Mouse (Mus musculus) intestine, embryonic 16.5 days (tissue): Measurements from ENCODE around the gene Ntm. TPM values are rescaled to one million over a fixed set of nuclear protein-coding genes. Genes with fewer than 3 reads are reported as not detected.

Experiments
- ATAC-seq: fragments of 200-750 bp; cut with Nextera tagmentation; 2 replicates; pipeline ENCODE4 v1.8.0; 2017; ENCODE audit warnings: moderate TSS enrichment, moderate library complexity
- H3K27ac ChIP-seq: fragments of 300-500 bp; sonication (generic); 2 replicates; pipeline ENCODE4 v1.5.1; 2014; ENCODE audit warnings: mild to moderate bottlenecking, low read length
- H3K27me3 ChIP-seq: fragments of 300-500 bp; sonication (generic); replicated peaks from 2 replicates; pipeline ENCODE4 v1.6.1; 2014; ENCODE audit warnings: low read length, control low read depth, mixed read lengths; ENCODE audit not compliant: control insufficient read depth, insufficient read depth
- H3K36me3 ChIP-seq: fragments of 300-500 bp; sonication (generic); 2 replicates; pipeline ENCODE4 v1.6.1; 2014; ENCODE audit warnings: low read length, control low read depth; ENCODE audit not compliant: control insufficient read depth, insufficient read depth
- H3K4me1 ChIP-seq: fragments of 300-500 bp; sonication (generic); 2 replicates; pipeline ENCODE4 v1.6.1; 2014; ENCODE audit warnings: low read length, control low read depth, mixed read lengths; ENCODE audit not compliant: control insufficient read depth, insufficient read depth
- H3K4me2 ChIP-seq: fragments of 300-500 bp; sonication (generic); 2 replicates; pipeline ENCODE4 v1.6.1; 2014; ENCODE audit warnings: low read depth, low read length, control low read depth
- H3K4me3 ChIP-seq: fragments of 300-500 bp; sonication (generic); 2 replicates; pipeline ENCODE4 v1.5.1; 2014; ENCODE audit warnings: mild to moderate bottlenecking, low read length
- H3K9ac ChIP-seq: fragments of 300-500 bp; sonication (generic); 2 replicates; pipeline ENCODE4 v1.6.1; 2014; ENCODE audit warnings: low read depth, low read length
- H3K9me3 ChIP-seq: fragments of 300-500 bp; sonication (generic); 2 replicates; pipeline ENCODE4 v1.6.1; 2016; ENCODE audit warnings: low read length, control low read depth; ENCODE audit not compliant: control insufficient read depth
- WGBS: fragments of 180-500 bp; shearing (Covaris S2); extraction: QIAGEN DNeasy Blood & Tissue Kit; methylation state at CpG from one replicate; pipeline ENCODE4 v1.1.7; 2014; 5-methylcytosine and 5-hydroxymethylcytosine counted together
- polyA plus RNA-seq: library from polyadenylated mRNA; unstranded; fragments of >200 nt; fragmentation: Nextera tagmentation; extraction: Ambion mirVana; gene quantifications from 2 replicates; pipeline ENCODE4 v1.2.1, GENCODE M21; 2015

Gene Ntm
- 4.6 and 5.5 TPM in 2 replicates for polyA plus RNA-seq

- H3K27ac ChIP-seq, result no peak within 1 kb of the TSS
- no peaks in the 10 kb centered on the region for H3K36me3 ChIP-seq
- H3K4me1 ChIP-seq, result no peaks in the 10 kb centered on the region
- peaks cover 14% of the 10 kb centered on the region for H3K27me3 ChIP-seq
- WGBS, result 19% methylated on average over 8 of the region's 8 CpGs
- H3K9me3 ChIP-seq, result no peaks in the 10 kb centered on the region
- peak within 1 kb of the TSS; percentile 43 for H3K4me3 ChIP-seq
- ATAC-seq, result 0 out of 2 replicates have a peak, but pooled peaks have one; percentile 40
- peak within 1 kb of the TSS; percentile 73 for H3K4me2 ChIP-seq
- peak within 1 kb of the TSS; percentile 24; the same call in 1 of the 2 replicates for H3K9ac ChIP-seq
Measured at GRCm38 (mm10) chr9:29962978-29963377, at the start of gene Ntm. Ntm (minus strand) TSS chr9:29963141.

GRCm38 (mm10) chr9:30005701-30006100 is 42.8 kb upstream of the Ntm start:
- H3K9ac ChIP-seq, result no peak overlapping the region
- H3K4me3 ChIP-seq, result no peak overlapping the region
- WGBS, result 77% methylated on average over 8 of the region's 8 CpGs
- no peaks in the 10 kb centered on the region for H3K36me3 ChIP-seq
- no peak for ATAC-seq
- no peak overlapping the region for H3K27ac ChIP-seq
- H3K4me1 ChIP-seq, result no peaks in the 10 kb centered on the region
- H3K27me3 ChIP-seq, result no peaks in the 10 kb centered on the region
- no peak overlapping the region for H3K4me2 ChIP-seq
- H3K9me3 ChIP-seq, result no peaks in the 10 kb centered on the region; the same call in 1 of the 2 replicates

- no peak for ATAC-seq
- H3K9me3 ChIP-seq, result no peaks in the 10 kb centered on the region; the same call in 1 of the 2 replicates
- no peaks in the 10 kb centered on the region for H3K4me1 ChIP-seq
- no peaks in the 10 kb centered on the region for H3K36me3 ChIP-seq
- WGBS, result 28% methylated on average over 3 of the region's 3 CpGs
- H3K27ac ChIP-seq, result no peak overlapping the region
- no peak overlapping the region for H3K9ac ChIP-seq
- no peaks in the 10 kb centered on the region for H3K27me3 ChIP-seq
- H3K4me3 ChIP-seq, result no peak overlapping the region
- no peak overlapping the region for H3K4me2 ChIP-seq
Measured at GRCm38 (mm10) chr9:30003612-30004011, 40.7 kb upstream of the Ntm start.

- H3K9ac ChIP-seq, result no peak overlapping the region
- no peak for ATAC-seq
- 69% methylated on average over 5 of the region's 5 CpGs for WGBS
Measured at GRCm38 (mm10) chr9:29981177-29981915, 18.4 kb upstream of the Ntm start.

GRCm38 (mm10) chr9:29961954-29962867 is 730 bp downstream of the Ntm start:
- Histone ChIP-seq H3K4me1 (no peaks in the 10 kb centered on the region), H3K9me3 (no peaks in the 10 kb centered on the region), H3K27ac (no peak overlapping the region), H3K4me2 (peak overlapping the region; percentile 73), H3K36me3 (no peaks in the 10 kb centered on the region), H3K9ac (peak overlapping the region; percentile 24; the same call in 1 of the 2 replicates), H3K27me3 (peaks cover 14% of the 10 kb centered on the region), H3K4me3 (peak overlapping the region; percentile 43)
- 2% methylated on average over 38 of the region's 38 CpGs for WGBS
- no peak for ATAC-seq

More at GRCm38 (mm10) chr9:29981177-29981915, 18.4 kb upstream of the Ntm start:
- no peaks in the 10 kb centered on the region for H3K36me3 ChIP-seq
- no peaks in the 10 kb centered on the region for H3K9me3 ChIP-seq
- no peak overlapping the region for H3K4me2 ChIP-seq
- H3K27ac ChIP-seq, result no peak overlapping the region
- no peaks in the 10 kb centered on the region for H3K4me1 ChIP-seq
- H3K27me3 ChIP-seq, result no peaks in the 10 kb centered on the region
- H3K4me3 ChIP-seq, result no peak overlapping the region

GRCm38 (mm10) chr9:29961512-29961911 is 1.4 kb downstream of the Ntm start:
- no peaks in the 10 kb centered on the region for H3K4me1 ChIP-seq
- no peak overlapping the region for H3K9ac ChIP-seq
- H3K36me3 ChIP-seq, result no peaks in the 10 kb centered on the region
- H3K27ac ChIP-seq, result no peak overlapping the region
- 58% methylated on average over 2 of the region's 2 CpGs for WGBS
- H3K4me2 ChIP-seq, result peak overlapping the region; percentile 73; the same call in 1 of the 2 replicates
- no peak for ATAC-seq
- H3K27me3 ChIP-seq, result peaks cover 14% of the 10 kb centered on the region
- H3K9me3 ChIP-seq, result no peaks in the 10 kb centered on the region
- no peak overlapping the region for H3K4me3 ChIP-seq

DNA sequence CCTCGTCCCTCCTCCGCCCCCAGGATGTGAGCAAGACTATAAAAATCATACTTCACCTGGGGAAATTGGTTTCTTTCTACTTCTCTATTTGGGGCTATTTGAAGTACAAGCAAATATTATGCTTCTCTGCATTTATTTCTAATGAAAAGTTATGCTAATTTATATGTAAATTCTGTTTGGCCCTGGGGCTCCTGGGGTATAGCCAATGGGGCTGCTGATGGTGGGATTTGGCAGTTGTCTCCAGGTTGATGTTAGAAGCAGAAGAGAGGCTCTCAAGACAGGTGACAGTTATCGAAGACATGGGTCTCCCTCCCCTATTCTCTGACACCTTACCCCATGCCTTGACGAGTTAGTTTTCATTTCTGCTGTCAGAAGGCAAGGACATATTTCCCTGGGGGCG is 2.2 kb downstream of the Ntm start:
- no peaks in the 10 kb centered on the region for H3K9me3 ChIP-seq
- H3K4me1 ChIP-seq, result no peaks in the 10 kb centered on the region
- no peaks in the 10 kb centered on the region for H3K36me3 ChIP-seq
- no peak for ATAC-seq
- 71% methylated on average over 5 of the region's 5 CpGs for WGBS
- H3K4me2 ChIP-seq, result no peak overlapping the region
- no peak overlapping the region for H3K4me3 ChIP-seq
- peaks cover 14% of the 10 kb centered on the region for H3K27me3 ChIP-seq
- no peak overlapping the region for H3K27ac ChIP-seq
- H3K9ac ChIP-seq, result no peak overlapping the region

DNA sequence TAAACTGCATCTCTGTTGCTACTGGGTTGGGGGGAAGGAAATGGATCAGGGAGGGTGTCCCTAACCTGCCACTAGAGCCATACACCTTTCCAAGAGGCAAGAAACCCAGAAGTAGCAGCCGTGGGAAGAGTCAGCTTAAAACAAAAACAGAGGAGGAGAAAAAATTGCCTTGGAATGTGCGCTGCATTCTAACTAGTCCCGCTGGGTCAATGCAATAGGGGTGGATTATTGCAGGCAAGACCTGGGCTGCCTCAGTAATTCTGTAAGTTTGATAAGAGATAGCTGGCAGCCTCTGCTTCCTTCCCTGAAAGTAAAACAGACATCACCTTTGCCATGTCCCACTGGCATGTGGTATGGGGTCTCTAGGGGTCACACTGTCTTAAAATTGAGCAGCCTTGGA is 2.7 kb downstream of the Ntm start:
- Histone ChIP-seq H3K9me3 (no peaks in the 10 kb centered on the region), H3K36me3 (no peaks in the 10 kb centered on the region), H3K9ac (no peak overlapping the region), H3K4me2 (no peak overlapping the region), H3K4me1 (no peaks in the 10 kb centered on the region), H3K4me3 (no peak overlapping the region), H3K27me3 (peaks cover 14% of the 10 kb centered on the region), H3K27ac (no peak overlapping the region)
- 38% methylated on average over 3 of the region's 3 CpGs for WGBS
- no peak for ATAC-seq

DNA sequence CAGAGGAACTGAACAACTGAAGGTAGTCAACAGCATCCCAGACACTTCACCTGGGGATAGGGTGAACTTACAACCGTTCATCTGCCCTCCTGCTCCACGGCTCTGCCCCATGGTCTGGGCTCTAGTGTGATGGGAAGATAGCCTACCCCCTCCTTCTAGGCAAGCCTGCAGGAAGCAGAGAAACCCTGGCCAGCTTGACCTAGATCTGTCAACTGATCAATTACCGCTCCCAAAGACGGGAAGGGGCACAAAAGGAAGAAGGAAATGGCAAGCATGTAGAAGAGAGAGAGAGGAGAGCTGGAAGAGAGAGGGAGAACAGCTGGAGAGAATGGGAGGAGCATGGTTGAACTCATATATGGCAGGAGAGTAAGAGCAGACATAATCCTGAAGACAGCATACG is 6.0 kb downstream of the Ntm start:
- no peak overlapping the region for H3K27ac ChIP-seq
- H3K4me1 ChIP-seq, result no peaks in the 10 kb centered on the region
- peaks cover 8% of the 10 kb centered on the region for H3K27me3 ChIP-seq
- 55% methylated on average over 5 of the region's 5 CpGs for WGBS
- H3K9me3 ChIP-seq, result no peaks in the 10 kb centered on the region
- H3K36me3 ChIP-seq, result no peaks in the 10 kb centered on the region
- no peak overlapping the region for H3K4me2 ChIP-seq
- no peak for ATAC-seq
- no peak overlapping the region for H3K4me3 ChIP-seq
- no peak overlapping the region for H3K9ac ChIP-seq
